Mouse (Mus musculus) ES-Bruce4 (cell line): ENCODE results near the gene Fermt3. TPM values are rescaled to one million over a fixed set of nuclear protein-coding genes. Genes with fewer than 3 reads are reported as not detected.
"Not testable (repeated sequence)": the region's sequence is repeated elsewhere in the genome, so short reads cannot be mapped to it uniquely, and the experiment has no call there.

Source experiments
- H3K27ac ChIP-seq: 2 replicates; pipeline ENCODE4 v1.5.1; 2012; ENCODE audit warnings: low read length, inconsistent platforms; ENCODE audit not compliant: insufficient read depth
- H3K27me3 ChIP-seq: 2 replicates; pipeline ENCODE4 v1.6.1; 2012; ENCODE audit warnings: mild to moderate bottlenecking, low read length, inconsistent platforms; ENCODE audit not compliant: control insufficient read depth, poor library complexity, insufficient read depth, severe bottlenecking
- H3K36me3 ChIP-seq: 2 replicates; pipeline ENCODE4 v1.6.1; 2012; ENCODE audit warnings: inconsistent platforms, mild to moderate bottlenecking, low read length, moderate library complexity; ENCODE audit not compliant: control insufficient read depth, poor library complexity, insufficient read depth, severe bottlenecking
- H3K4me1 ChIP-seq: one replicate; pipeline ENCODE4 v1.8.1; 2011; ENCODE audit warnings: low read length; ENCODE audit not compliant: control insufficient read depth, insufficient read depth
- H3K4me3 ChIP-seq: 2 replicates; pipeline ENCODE4 v1.5.1; 2011; ENCODE audit warnings: low read depth, mild to moderate bottlenecking, low read length
- H3K9ac ChIP-seq: 2 replicates; pipeline ENCODE4 v1.6.1; 2012; ENCODE audit warnings: low read depth, mild to moderate bottlenecking, inconsistent platforms; ENCODE audit not compliant: poor library complexity, severe bottlenecking
- H3K9me3 ChIP-seq: replicated peaks from 2 replicates; pipeline ENCODE4 v1.6.1; 2012; ENCODE audit warnings: mild to moderate bottlenecking, low read length, inconsistent platforms; ENCODE audit not compliant: control insufficient read depth, poor library complexity, insufficient read depth, severe bottlenecking
- CTCF ChIP-seq: IDR thresholded peaks from one replicate; pipeline ENCODE4 v1.8.1; 2011; ENCODE audit warnings: low read depth, low read length
- EP300 ChIP-seq: IDR thresholded peaks from 2 replicates; pipeline ENCODE4 v1.6.1; 2011; ENCODE audit warnings: low read depth, low read length; ENCODE audit not compliant: insufficient read depth
- POLR2A ChIP-seq: IDR thresholded peaks from one replicate; pipeline ENCODE4 v1.8.1; 2011; ENCODE audit warnings: low read length; ENCODE audit not compliant: insufficient read depth
- polyA plus RNA-seq: library from polyadenylated mRNA; stranded (reverse); fragments of >200 nt; gene quantifications from 2 replicates; pipeline ENCODE4 v1.2.4, GENCODE M21; 2011; ENCODE audit warnings: low read depth; ENCODE audit not compliant: missing spikeins, insufficient read depth, insufficient read length

Fermt3 gene
- polyA plus RNA-seq, 1 experiment = 1.0 TPM

GRCm38 (mm10) chr19:6994002-6994401 lies 25.3 kb downstream of the Fermt3 start:
- TF ChIP-seq CTCF (no peak), POLR2A (no peak), EP300 (no peak)
- Histone ChIP-seq H3K4me3 (no peak overlapping the region), H3K4me1 (no peaks in the 10 kb centered on the region)

GRCm38 (mm10) chr19:6993011-6993770 lies 26.1 kb downstream of the Fermt3 start:
- no peaks in the 10 kb centered on the region for H3K27me3 ChIP-seq
- TF ChIP-seq CTCF (no peak), POLR2A (no peak), EP300 (no peak)
- H3K27ac ChIP-seq = peak overlapping the region; percentile 75
- no peaks in the 10 kb centered on the region for H3K36me3 ChIP-seq
- peak overlapping the region; percentile 46 for H3K4me3 ChIP-seq
- H3K9me3 ChIP-seq = no peaks in the 10 kb centered on the region
- no peaks in the 10 kb centered on the region for H3K4me1 ChIP-seq
- peak overlapping the region; percentile 34 for H3K9ac ChIP-seq

More at GRCm38 (mm10) chr19:6994002-6994401, 25.3 kb downstream of the Fermt3 start:
- Histone ChIP-seq H3K9ac (no peak overlapping the region), H3K27ac (no peak overlapping the region), H3K36me3 (no peaks in the 10 kb centered on the region), H3K9me3 (no peaks in the 10 kb centered on the region; the same call in 1 of the 2 replicates), H3K27me3 (no peaks in the 10 kb centered on the region)

GRCm38 (mm10) chr19:6992011-6992858 lies 27.0 kb downstream of the Fermt3 start, which contains the start of gene Dnajc4:
Dnajc4 (minus strand) TSS chr19:6992572.
- TF ChIP-seq CTCF (no peak), EP300 (0 out of 2 replicates have a peak, but pooled peaks have one; percentile 27), POLR2A (no peak)
- no peaks in the 10 kb centered on the region for H3K36me3 ChIP-seq
- peak within 1 kb of the TSS; percentile 75 for H3K27ac ChIP-seq
- no peaks in the 10 kb centered on the region for H3K9me3 ChIP-seq
- H3K4me3 ChIP-seq = peak within 1 kb of the TSS; percentile 77
- H3K27me3 ChIP-seq = no peaks in the 10 kb centered on the region
- peak within 1 kb of the TSS; percentile 74 for H3K9ac ChIP-seq
- no peaks in the 10 kb centered on the region for H3K4me1 ChIP-seq

- H3K9me3 ChIP-seq = not testable (repeated sequence)
Measured at GRCm38 (mm10) chr19:6991166-6991565, 28.1 kb downstream of the Fermt3 start.

GRCm38 (mm10) chr19:6990712-6991111 lies 28.6 kb downstream of the Fermt3 start:
- TF ChIP-seq EP300 (no peak), CTCF (no peak), POLR2A (no peak)
- no peak overlapping the region for H3K27ac ChIP-seq
- no peaks in the 10 kb centered on the region for H3K27me3 ChIP-seq
- H3K36me3 ChIP-seq = no peaks in the 10 kb centered on the region
- H3K9ac ChIP-seq = no peak overlapping the region
- no peaks in the 10 kb centered on the region for H3K4me1 ChIP-seq
- no peaks in the 10 kb centered on the region for H3K9me3 ChIP-seq
- no peak overlapping the region for H3K4me3 ChIP-seq

More at GRCm38 (mm10) chr19:6991166-6991565, 28.1 kb downstream of the Fermt3 start:
- not testable (repeated sequence) for H3K27me3 ChIP-seq, H3K36me3 ChIP-seq, H3K4me1 ChIP-seq, H3K4me3 ChIP-seq, H3K27ac ChIP-seq, H3K9ac ChIP-seq

GRCm38 (mm10) chr19:6989251-6989650 lies 30.0 kb downstream of the Fermt3 start:
- no peak overlapping the region for H3K4me3 ChIP-seq
- H3K27me3 ChIP-seq = no peaks in the 10 kb centered on the region
- H3K36me3 ChIP-seq = 0 out of 2 replicates have a peak, but pooled peaks cover 3% of the 10 kb centered on the region
- H3K9me3 ChIP-seq = no peaks in the 10 kb centered on the region
- no peak overlapping the region for H3K9ac ChIP-seq
- H3K27ac ChIP-seq = no peak overlapping the region
- no peak for TF ChIP-seq POLR2A
- TF ChIP-seq EP300 = no peak
- no peak for TF ChIP-seq CTCF
- no peaks in the 10 kb centered on the region for H3K4me1 ChIP-seq
